Mouse (Mus musculus) stomach, embryonic 16.5 days (tissue): ENCODE data around the gene Gpr171. TPM values are rescaled to one million over a fixed set of nuclear protein-coding genes. Genes with fewer than 3 reads are reported as not detected.

ENCODE experiments used
- ATAC-seq: fragments of 200-750 bp; cut with Nextera tagmentation; 2 replicates; pipeline ENCODE4 v1.8.0; 2017; ENCODE audit warnings: moderate number of reproducible peaks, moderate TSS enrichment; ENCODE audit not compliant: insufficient read depth, low FRiP score
- H3K27ac ChIP-seq: fragments of 300-500 bp; sonication (generic); 2 replicates; pipeline ENCODE4 v1.5.1; 2014; ENCODE audit warnings: low read length
- H3K27me3 ChIP-seq: fragments of 300-500 bp; sonication (generic); 2 replicates; pipeline ENCODE4 v1.6.1; 2014; ENCODE audit warnings: low read length, control low read depth, mixed read lengths; ENCODE audit not compliant: control insufficient read depth, insufficient read depth
- H3K36me3 ChIP-seq: fragments of 300-500 bp; sonication (generic); 2 replicates; pipeline ENCODE4 v1.6.1; 2014; ENCODE audit warnings: low read length; ENCODE audit not compliant: control insufficient read depth, insufficient read depth
- H3K4me1 ChIP-seq: fragments of 300-500 bp; sonication (generic); 2 replicates; pipeline ENCODE4 v1.6.1; 2014; ENCODE audit warnings: low read length, control low read depth, mixed read lengths; ENCODE audit not compliant: control insufficient read depth, insufficient read depth
- H3K4me2 ChIP-seq: fragments of 300-500 bp; sonication (generic); 2 replicates; pipeline ENCODE4 v1.6.1; 2014; ENCODE audit warnings: low read depth, low read length, mixed read lengths
- H3K4me3 ChIP-seq: fragments of 300-500 bp; sonication (generic); replicated peaks from 2 replicates; pipeline ENCODE4 v1.5.1; 2014; ENCODE audit warnings: mild to moderate bottlenecking, low read length
- H3K9ac ChIP-seq: fragments of 300-500 bp; sonication (generic); 2 replicates; pipeline ENCODE4 v1.6.1; 2014; ENCODE audit warnings: low read length
- H3K9me3 ChIP-seq: fragments of 300-500 bp; sonication (generic); replicated peaks from 2 replicates; pipeline ENCODE4 v1.6.1; 2016; ENCODE audit warnings: low read length, control low read depth; ENCODE audit not compliant: control insufficient read depth
- WGBS: fragments of 180-500 bp; shearing (Covaris S2); extraction: QIAGEN DNeasy Blood & Tissue Kit; methylation state at CpG from one replicate; pipeline ENCODE4 v1.1.7; 2014; 5-methylcytosine and 5-hydroxymethylcytosine counted together
- polyA plus RNA-seq: library from polyadenylated mRNA; unstranded; fragments of >200 nt; fragmentation: Nextera tagmentation; extraction: Ambion mirVana; gene quantifications from 2 replicates; pipeline ENCODE4 v1.2.1, GENCODE M21; 2015

The Gpr171 gene
- polyA plus RNA-seq, 1 experiment from 2014 or later: 1.0 TPM

GRCm38 (mm10) chr3:59135911-59136653 lies 34.5 kb upstream of the Gpr171 start:
- no peaks in the 10 kb centered on the region for H3K36me3 ChIP-seq
- no peak overlapping the region for H3K9ac ChIP-seq
- H3K4me3 ChIP-seq: no peak overlapping the region
- H3K4me2 ChIP-seq: no peak overlapping the region
- WGBS: 63% methylated on average over 5 of the region's 5 CpGs
- H3K9me3 ChIP-seq: no peaks in the 10 kb centered on the region
- no peak overlapping the region for H3K27ac ChIP-seq
- no peaks in the 10 kb centered on the region for H3K27me3 ChIP-seq
- no peak for ATAC-seq
- H3K4me1 ChIP-seq: peaks cover 4% of the 10 kb centered on the region

GRCm38 (mm10) chr3:59133189-59133588 lies 31.6 kb upstream of the Gpr171 start:
- WGBS: 67% methylated on average over 5 of the region's 5 CpGs

GRCm38 (mm10) chr3:59131966-59132365 lies 30.3 kb upstream of the Gpr171 start:
- no peak for ATAC-seq
- H3K36me3 ChIP-seq: no peaks in the 10 kb centered on the region
- no peak overlapping the region for H3K9ac ChIP-seq
- WGBS: 83% methylated on average over 4 of the region's 4 CpGs
- no peaks in the 10 kb centered on the region for H3K9me3 ChIP-seq
- no peaks in the 10 kb centered on the region for H3K27me3 ChIP-seq
- no peak overlapping the region for H3K4me2 ChIP-seq
- H3K4me1 ChIP-seq: peaks cover 9% of the 10 kb centered on the region
- H3K4me3 ChIP-seq: no peak overlapping the region
- H3K27ac ChIP-seq: no peak overlapping the region

More at GRCm38 (mm10) chr3:59133189-59133588, 31.6 kb upstream of the Gpr171 start:
- Histone ChIP-seq H3K36me3 (no peaks in the 10 kb centered on the region), H3K4me1 (peaks cover 9% of the 10 kb centered on the region), H3K9me3 (no peaks in the 10 kb centered on the region), H3K27ac (no peak overlapping the region), H3K4me2 (no peak overlapping the region), H3K27me3 (no peaks in the 10 kb centered on the region), H3K4me3 (no peak overlapping the region), H3K9ac (no peak overlapping the region)
- no peak for ATAC-seq

GRCm38 (mm10) chr3:59131081-59131480 lies 29.5 kb upstream of the Gpr171 start:
- no peak overlapping the region for H3K9ac ChIP-seq
- H3K4me1 ChIP-seq: peaks cover 10% of the 10 kb centered on the region
- H3K4me3 ChIP-seq: no peak overlapping the region
- ATAC-seq: peak; percentile 79
- 33% methylated on average over 4 of the region's 4 CpGs for WGBS
- H3K4me2 ChIP-seq: no peak overlapping the region
- no peaks in the 10 kb centered on the region for H3K36me3 ChIP-seq
- H3K27me3 ChIP-seq: no peaks in the 10 kb centered on the region
- peak overlapping the region; percentile 66 for H3K27ac ChIP-seq
- H3K9me3 ChIP-seq: no peaks in the 10 kb centered on the region

GRCm38 (mm10) chr3:59130431-59130830 lies 28.8 kb upstream of the Gpr171 start:
- Histone ChIP-seq H3K4me3 (peak overlapping the region; percentile 21; the same call in 1 of the 2 replicates), H3K4me1 (peaks cover 15% of the 10 kb centered on the region), H3K36me3 (no peaks in the 10 kb centered on the region), H3K27me3 (no peaks in the 10 kb centered on the region), H3K4me2 (no peak overlapping the region), H3K27ac (peak overlapping the region; percentile 66; the same call in 1 of the 2 replicates), H3K9ac (no peak overlapping the region), H3K9me3 (no peaks in the 10 kb centered on the region)
- ATAC-seq: no peak
- 41% methylated on average over 8 of the region's 8 CpGs for WGBS

GRCm38 (mm10) chr3:59129547-59129946 lies 27.9 kb upstream of the Gpr171 start:
- no peak overlapping the region for H3K9ac ChIP-seq
- H3K4me3 ChIP-seq: no peak overlapping the region
- H3K27ac ChIP-seq: no peak overlapping the region
- WGBS: 80% methylated on average over 3 of the region's 3 CpGs
- H3K4me2 ChIP-seq: no peak overlapping the region
- ATAC-seq: no peak
- H3K27me3 ChIP-seq: no peaks in the 10 kb centered on the region
- H3K4me1 ChIP-seq: peaks cover 15% of the 10 kb centered on the region
- no peaks in the 10 kb centered on the region for H3K9me3 ChIP-seq
- no peaks in the 10 kb centered on the region for H3K36me3 ChIP-seq

- Histone ChIP-seq H3K9me3 (no peaks in the 10 kb centered on the region), H3K27ac (no peak overlapping the region), H3K4me1 (peaks cover 15% of the 10 kb centered on the region), H3K9ac (no peak overlapping the region), H3K27me3 (no peaks in the 10 kb centered on the region), H3K4me3 (no peak overlapping the region), H3K36me3 (no peaks in the 10 kb centered on the region), H3K4me2 (no peak overlapping the region)
- ATAC-seq: no peak
- 80% methylated on average over 20 of the region's 20 CpGs for WGBS
Measured at GRCm38 (mm10) chr3:59128681-59129080, 27.1 kb upstream of the Gpr171 start.

- Histone ChIP-seq H3K4me3 (no peak overlapping the region), H3K36me3 (no peaks in the 10 kb centered on the region), H3K4me2 (no peak overlapping the region), H3K9ac (no peak overlapping the region), H3K27me3 (no peaks in the 10 kb centered on the region), H3K4me1 (peaks cover 20% of the 10 kb centered on the region), H3K9me3 (no peaks in the 10 kb centered on the region), H3K27ac (no peak overlapping the region)
- ATAC-seq: no peak
- WGBS: 33% methylated on average over 7 of the region's 7 CpGs
Measured at GRCm38 (mm10) chr3:59125783-59126555, 24.3 kb upstream of the Gpr171 start.

- H3K9ac ChIP-seq: no peak overlapping the region
- WGBS: 62% methylated on average over 5 of the region's 5 CpGs
- no peak for ATAC-seq
Measured at GRCm38 (mm10) chr3:59125022-59125421, 23.4 kb upstream of the Gpr171 start.

More at GRCm38 (mm10) chr3:59125022-59125421, 23.4 kb upstream of the Gpr171 start:
- Histone ChIP-seq H3K36me3 (no peaks in the 10 kb centered on the region), H3K4me2 (no peak overlapping the region), H3K27ac (no peak overlapping the region), H3K27me3 (no peaks in the 10 kb centered on the region), H3K4me3 (no peak overlapping the region), H3K9me3 (no peaks in the 10 kb centered on the region), H3K4me1 (peaks cover 17% of the 10 kb centered on the region)
